Mouse (Mus musculus): Measurements from ENCODE around the gene Smad5. TPM values are rescaled to one million over a fixed set of nuclear protein-coding genes. Genes with fewer than 3 reads are reported as not detected.

Gene Smad5
- polyA plus RNA-seq, 1 experiment from 2014 or later: 71.1 TPM

DNA sequence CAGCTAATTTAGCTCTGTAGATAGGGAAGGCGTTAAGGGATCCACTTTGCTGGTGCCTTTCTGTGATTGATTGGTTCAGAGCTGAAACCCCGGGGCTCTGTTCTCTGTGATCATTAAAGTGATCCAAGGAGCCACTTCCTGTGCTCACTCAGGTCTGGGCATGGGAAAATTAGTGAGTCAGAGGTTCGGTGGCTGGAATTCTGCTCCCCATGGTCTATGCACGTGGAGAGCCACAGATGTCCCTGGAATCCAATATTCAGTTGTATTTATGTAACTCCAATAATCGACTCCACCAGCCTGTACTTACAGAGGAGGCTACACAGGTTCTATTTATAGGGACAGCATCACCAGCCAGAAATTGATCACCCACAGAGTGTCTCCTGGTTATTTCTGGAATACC is 63.4 kb downstream of the Smad5 start:
- H3K27me3 ChIP-seq (ENCODE audit: control insufficient read depth, insufficient read depth, low read length): no peaks in the 10 kb centered on the region; the same call in 1 of the 2 replicates
- ATAC-seq (ENCODE audit: insufficient number of reproducible peaks, low FRiP score, low TSS enrichment, low read depth): no peak
- no peaks in the 10 kb centered on the region; the same call in 1 of the 2 replicates for H3K4me1 ChIP-seq (ENCODE audit: control insufficient read depth, insufficient read depth, low read length)
- DNase-seq (ENCODE audit: low spot score): no peak
- no peak overlapping the region for H3K4me2 ChIP-seq (ENCODE audit: low read depth, severe bottlenecking)
- H3K9ac ChIP-seq (ENCODE audit: low read length): no peak overlapping the region
- H3K4me3 ChIP-seq (ENCODE audit: low read depth, low read length): no peak overlapping the region
- 30% methylated on average over 5 of the region's 5 CpGs for WGBS
- no peaks in the 10 kb centered on the region for H3K9me3 ChIP-seq (ENCODE audit: control insufficient read depth, low read length)
- H3K36me3 ChIP-seq (ENCODE audit: control insufficient read depth, insufficient read depth, low read length): no peaks in the 10 kb centered on the region
- no peak overlapping the region for H3K27ac ChIP-seq (replicated peaks; ENCODE audit: low read depth, low read length)

DNA sequence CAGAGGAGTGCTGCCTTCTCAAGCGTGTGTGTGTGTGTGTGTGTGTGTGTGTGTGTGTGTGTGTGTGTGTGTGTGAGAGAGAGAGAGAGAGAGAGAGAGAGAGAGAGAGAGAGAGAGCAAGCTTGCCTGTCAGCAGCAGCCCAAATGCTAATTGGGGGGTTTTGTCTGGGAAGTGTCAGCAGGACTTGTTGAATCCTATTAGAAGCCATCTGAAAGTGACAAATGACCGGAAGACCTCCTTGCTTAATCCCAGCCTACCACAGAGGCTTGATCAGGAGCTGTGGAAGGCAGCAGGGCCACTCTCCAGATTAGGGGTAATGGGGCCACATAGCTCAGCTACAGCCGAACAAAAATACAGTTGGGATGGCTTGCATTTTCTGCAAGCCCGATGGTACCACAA is 66.6 kb downstream of the Smad5 start:
- DNase-seq (ENCODE audit: low spot score) (no peak), ATAC-seq (ENCODE audit: insufficient number of reproducible peaks, low FRiP score, low TSS enrichment, low read depth) (no peak)
- Histone ChIP-seq H3K27ac (replicated peaks; ENCODE audit: low read depth, low read length) (no peak overlapping the region), H3K27me3 (ENCODE audit: control insufficient read depth, insufficient read depth, low read length) (no peaks in the 10 kb centered on the region), H3K4me3 (ENCODE audit: low read depth, low read length) (no peak overlapping the region), H3K4me1 (ENCODE audit: control insufficient read depth, insufficient read depth, low read length) (peaks cover 7% of the 10 kb centered on the region), H3K4me2 (ENCODE audit: low read depth, severe bottlenecking) (no peak overlapping the region), H3K9me3 (ENCODE audit: control insufficient read depth, low read length) (no peaks in the 10 kb centered on the region), H3K9ac (ENCODE audit: low read length) (no peak overlapping the region), H3K36me3 (ENCODE audit: control insufficient read depth, insufficient read depth, low read length) (no peaks in the 10 kb centered on the region)
- 16% methylated on average over 4 of the region's 4 CpGs for WGBS

- Histone ChIP-seq H3K4me2 (ENCODE audit: low read depth, severe bottlenecking) (no peak overlapping the region), H3K4me1 (ENCODE audit: control insufficient read depth, insufficient read depth, low read length) (peaks cover 7% of the 10 kb centered on the region), H3K9ac (ENCODE audit: low read length) (no peak overlapping the region), H3K36me3 (ENCODE audit: control insufficient read depth, insufficient read depth, low read length) (no peaks in the 10 kb centered on the region), H3K4me3 (ENCODE audit: low read depth, low read length) (no peak overlapping the region), H3K27me3 (ENCODE audit: control insufficient read depth, insufficient read depth, low read length) (no peaks in the 10 kb centered on the region), H3K9me3 (ENCODE audit: control insufficient read depth, low read length) (no peaks in the 10 kb centered on the region), H3K27ac (replicated peaks; ENCODE audit: low read depth, low read length) (no peak overlapping the region)
- ATAC-seq (ENCODE audit: insufficient number of reproducible peaks, low FRiP score, low TSS enrichment, low read depth) (no peak), DNase-seq (ENCODE audit: low spot score) (no peak)
- 67% methylated on average over 1 of the region's 1 CpGs for WGBS
These were observed 67.3 kb downstream of the Smad5 start for GRCm38 (mm10) chr13:56770136-56770578.

- whole genome bisulfite sequencing: 78% methylated on average over 5 of the region's 5 CpGs
- Histone ChIP-seq H3K36me3 (ENCODE audit: control insufficient read depth, insufficient read depth, low read length) (no peaks in the 10 kb centered on the region), H3K9me3 (ENCODE audit: control insufficient read depth, low read length) (no peaks in the 10 kb centered on the region), H3K9ac (ENCODE audit: low read length) (no peak overlapping the region), H3K4me2 (ENCODE audit: low read depth, severe bottlenecking) (no peak overlapping the region), H3K4me3 (ENCODE audit: low read depth, low read length) (no peak overlapping the region), H3K27ac (replicated peaks; ENCODE audit: low read depth, low read length) (no peak overlapping the region), H3K4me1 (ENCODE audit: control insufficient read depth, insufficient read depth, low read length) (peaks cover 7% of the 10 kb centered on the region), H3K27me3 (ENCODE audit: control insufficient read depth, insufficient read depth, low read length) (no peaks in the 10 kb centered on the region)
- ATAC-seq (ENCODE audit: insufficient number of reproducible peaks, low FRiP score, low TSS enrichment, low read depth) (no peak), DNase-seq (ENCODE audit: low spot score) (no peak)
These were observed 68.0 kb downstream of the Smad5 start for GRCm38 (mm10) chr13:56770786-56771185.

DNA sequence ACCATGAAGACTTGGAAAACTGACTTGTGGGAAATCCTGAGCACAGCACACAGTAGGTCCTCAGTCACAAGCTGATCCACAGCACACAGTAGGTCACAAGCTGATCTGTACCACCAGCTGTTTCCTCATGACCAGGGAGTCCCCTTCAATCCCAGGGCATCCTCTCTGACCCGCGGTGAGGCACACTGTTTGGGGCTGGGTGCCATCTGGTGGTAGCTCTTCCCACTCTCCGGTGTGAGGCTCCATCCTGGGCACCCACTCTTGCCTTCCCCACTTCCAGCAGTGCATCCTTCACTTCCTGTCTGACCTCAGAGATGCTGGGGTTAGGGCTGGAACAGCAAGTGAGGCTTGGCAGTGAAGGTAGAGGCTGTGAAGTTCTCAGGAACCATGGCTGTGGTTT is 69.8 kb downstream of the Smad5 start:
- WGBS: 37% methylated on average over 3 of the region's 3 CpGs
- peaks cover 7% of the 10 kb centered on the region for H3K4me1 ChIP-seq (ENCODE audit: control insufficient read depth, insufficient read depth, low read length)
- no peak overlapping the region for H3K4me2 ChIP-seq (ENCODE audit: low read depth, severe bottlenecking)
- no peaks in the 10 kb centered on the region for H3K27me3 ChIP-seq (ENCODE audit: control insufficient read depth, insufficient read depth, low read length)
- ATAC-seq (ENCODE audit: insufficient number of reproducible peaks, low FRiP score, low TSS enrichment, low read depth): no peak
- no peak for DNase-seq (ENCODE audit: low spot score)
- no peak overlapping the region for H3K27ac ChIP-seq (replicated peaks; ENCODE audit: low read depth, low read length)
- no peaks in the 10 kb centered on the region for H3K36me3 ChIP-seq (ENCODE audit: control insufficient read depth, insufficient read depth, low read length)
- no peaks in the 10 kb centered on the region for H3K9me3 ChIP-seq (ENCODE audit: control insufficient read depth, low read length)
- no peak overlapping the region for H3K4me3 ChIP-seq (ENCODE audit: low read depth, low read length)
- no peak overlapping the region for H3K9ac ChIP-seq (ENCODE audit: low read length)

DNA sequence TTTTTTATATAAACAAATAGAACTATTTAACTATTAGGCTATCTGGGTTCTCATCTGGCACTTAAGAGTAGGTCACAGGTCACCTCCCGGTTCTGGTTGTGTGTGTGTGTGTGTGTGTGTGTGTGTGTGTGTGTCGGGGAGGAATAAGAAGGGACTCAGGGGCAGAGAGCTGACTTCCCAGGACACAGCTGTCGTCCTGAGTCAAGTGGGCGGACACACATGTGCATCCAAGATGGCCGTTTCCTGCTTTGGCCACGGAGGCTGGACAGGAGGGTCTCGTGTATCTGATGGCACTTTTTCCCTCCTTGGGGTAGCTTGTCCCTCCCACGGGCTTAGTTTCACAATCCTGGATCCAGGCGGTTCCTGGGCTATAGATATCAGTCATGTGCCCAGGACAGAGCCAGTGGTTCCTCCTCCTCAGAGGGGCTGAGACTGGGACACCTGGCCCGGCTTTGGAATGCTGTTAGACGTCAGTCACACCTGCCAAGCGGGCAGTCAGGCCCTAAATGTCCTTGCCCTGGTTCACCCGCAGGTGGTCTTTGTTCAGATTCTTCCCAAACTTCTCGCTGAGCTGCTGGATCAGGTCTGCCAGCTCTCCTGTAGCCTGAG is 70.6 kb downstream of the Smad5 start:
- peaks cover 7% of the 10 kb centered on the region for H3K4me1 ChIP-seq (ENCODE audit: control insufficient read depth, insufficient read depth, low read length)
- H3K27me3 ChIP-seq (ENCODE audit: control insufficient read depth, insufficient read depth, low read length): no peaks in the 10 kb centered on the region
- DNase-seq (ENCODE audit: low spot score) (no peak), ATAC-seq (ENCODE audit: insufficient number of reproducible peaks, low FRiP score, low TSS enrichment, low read depth) (no peak)
- no peak overlapping the region for H3K9ac ChIP-seq (ENCODE audit: low read length)
- H3K4me2 ChIP-seq (ENCODE audit: low read depth, severe bottlenecking): no peak overlapping the region
- H3K4me3 ChIP-seq (ENCODE audit: low read depth, low read length): no peak overlapping the region
- no peaks in the 10 kb centered on the region for H3K36me3 ChIP-seq (ENCODE audit: control insufficient read depth, insufficient read depth, low read length)
- 41% methylated on average over 14 of the region's 14 CpGs for WGBS
- no peaks in the 10 kb centered on the region for H3K9me3 ChIP-seq (ENCODE audit: control insufficient read depth, low read length)
- no peak overlapping the region for H3K27ac ChIP-seq (replicated peaks; ENCODE audit: low read depth, low read length)

GRCm38 (mm10) chr13:56774304-56774703 is 71.5 kb downstream of the Smad5 start:
- Histone ChIP-seq H3K9ac (ENCODE audit: low read length) (no peak overlapping the region), H3K4me2 (ENCODE audit: low read depth, severe bottlenecking) (no peak overlapping the region), H3K27me3 (ENCODE audit: control insufficient read depth, insufficient read depth, low read length) (no peaks in the 10 kb centered on the region), H3K9me3 (ENCODE audit: control insufficient read depth, low read length) (no peaks in the 10 kb centered on the region), H3K36me3 (ENCODE audit: control insufficient read depth, insufficient read depth, low read length) (no peaks in the 10 kb centered on the region), H3K4me1 (ENCODE audit: control insufficient read depth, insufficient read depth, low read length) (peaks cover 7% of the 10 kb centered on the region), H3K27ac (replicated peaks; ENCODE audit: low read depth, low read length) (no peak overlapping the region), H3K4me3 (ENCODE audit: low read depth, low read length) (no peak overlapping the region)
- 32% methylated on average over 5 of the region's 5 CpGs for WGBS
- ATAC-seq (ENCODE audit: insufficient number of reproducible peaks, low FRiP score, low TSS enrichment, low read depth) (no peak), DNase-seq (ENCODE audit: low spot score) (no peak)

DNA sequence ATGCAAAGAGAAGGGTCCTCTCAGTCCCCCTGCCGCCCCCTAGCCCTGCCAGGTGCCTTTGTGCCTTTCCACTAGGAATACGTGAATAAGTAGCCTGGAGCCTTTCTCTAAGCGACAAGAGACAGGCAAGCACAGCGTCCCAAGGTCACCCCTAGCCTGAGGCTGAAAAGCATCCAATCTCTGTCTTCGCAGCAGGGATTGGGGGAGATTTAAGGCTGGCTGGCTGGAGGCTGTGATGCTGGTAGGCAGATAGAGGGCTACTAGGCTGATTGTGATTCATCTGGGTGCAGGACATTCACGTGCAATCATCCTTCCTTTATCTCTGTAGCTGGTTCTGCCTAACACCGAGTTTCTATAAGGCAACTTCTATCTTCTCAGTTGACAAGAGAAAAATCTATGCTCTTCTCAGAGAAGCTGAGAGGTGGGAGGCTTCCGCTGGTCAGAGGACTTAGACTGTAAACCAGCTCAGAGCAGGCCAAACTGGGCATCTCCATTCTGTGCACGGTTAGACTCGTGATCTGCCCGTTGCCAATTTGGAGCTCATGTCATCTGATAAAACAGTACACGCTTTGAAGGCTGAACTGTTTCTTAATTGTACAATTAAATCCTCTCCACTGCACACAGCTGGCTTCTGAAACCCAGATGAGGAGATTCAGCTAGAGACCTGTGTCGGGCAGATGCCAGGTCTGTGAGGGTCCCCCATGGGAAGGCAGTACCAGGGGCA is 78.1 kb downstream of the Smad5 start:
- DNase-seq (ENCODE audit: low spot score) (no peak), ATAC-seq (ENCODE audit: insufficient number of reproducible peaks, low FRiP score, low TSS enrichment, low read depth) (no peak)
- H3K27ac ChIP-seq (replicated peaks; ENCODE audit: low read depth, low read length): no peak overlapping the region
- no peaks in the 10 kb centered on the region for H3K9me3 ChIP-seq (ENCODE audit: control insufficient read depth, low read length)
- no peak overlapping the region for H3K9ac ChIP-seq (ENCODE audit: low read length)
- no peak overlapping the region for H3K4me2 ChIP-seq (ENCODE audit: low read depth, severe bottlenecking)
- H3K4me3 ChIP-seq (ENCODE audit: low read depth, low read length): no peak overlapping the region
- H3K4me1 ChIP-seq (ENCODE audit: control insufficient read depth, insufficient read depth, low read length): no peaks in the 10 kb centered on the region
- no peaks in the 10 kb centered on the region for H3K27me3 ChIP-seq (ENCODE audit: control insufficient read depth, insufficient read depth, low read length)
- H3K36me3 ChIP-seq (ENCODE audit: control insufficient read depth, insufficient read depth, low read length): no peaks in the 10 kb centered on the region
- WGBS: 78% methylated on average over 13 of the region's 13 CpGs
